In genomic region chr2:73313117-73313501, GRCm38 (mm10) we compare ENCODE assay signal across 8 mouse cellular contexts. TPM values are rescaled to one million over a fixed set of nuclear protein-coding genes. Genes with fewer than 3 reads are reported as not detected.
DNase-seq lines count a peak whose midpoint lies in the region; ATAC-seq and TF ChIP-seq lines count a peak whose summit lies in the region.

No protein-coding gene starts in this region.

- DNase-seq in ES-CJ7 (ENCODE audit: low read depth, low spot score): peak; percentile 31
- DNase-seq in brain, embryonic 14.5 days (ENCODE audit: low read depth): peak; percentile 53
- DNase-seq in fibroblast of lung, adult 2 months (ENCODE audit: low read depth): peak; percentile 18
- DNase-seq in heart, postnatal 14 days: peak; percentile 43 to 50
- peak; percentile 19 for DNase-seq in large intestine, adult 2 months (ENCODE audit: low read depth, low spot score)
- DNase-seq in ovary, postnatal 36 days (ENCODE audit: low spot score): peak; percentile 42
- peak; percentile 34 for DNase-seq in urinary bladder, postnatal 14 days (ENCODE audit: low spot score)

- H3K9me3 ChIP-seq in lung, embryonic 16.5 days (ENCODE audit: control insufficient read depth, low read length): no peaks in the 10 kb centered on the region

- H3K36me3 ChIP-seq in lung, embryonic 16.5 days (ENCODE audit: control insufficient read depth, insufficient read depth, low read length): peaks cover 7% of the 10 kb centered on the region

- H3K4me2 ChIP-seq in lung, embryonic 16.5 days (ENCODE audit: low read depth, low read length): peak overlapping the region; percentile 59

- ATAC-seq in lung, embryonic 16.5 days (ENCODE audit: low read depth): peak; percentile 41; the same call in 1 of the 2 replicates

- TF ChIP-seq CTCF in brain, embryonic 14.5 days (IDR thresholded peaks at IDR 0.05; ENCODE audit: borderline replicate concordance, extremely low read depth, insufficient read depth, insufficient read length): no peak

- H3K9ac ChIP-seq in lung, embryonic 16.5 days (ENCODE audit: low read length): peak overlapping the region; percentile 72

- no peaks in the 10 kb centered on the region for H3K27me3 ChIP-seq in lung, embryonic 16.5 days (ENCODE audit: control insufficient read depth, insufficient read depth, low read depth, low read length)

- TF ChIP-seq POLR2A in brain, embryonic 14.5 days (IDR thresholded peaks at IDR 0.05; ENCODE audit: borderline replicate concordance, extremely low read depth, insufficient read depth, insufficient read length, poor library complexity, severe bottlenecking): no peak

- peaks cover 9% of the 10 kb centered on the region for H3K4me1 ChIP-seq in lung, embryonic 16.5 days (replicated peaks; ENCODE audit: control insufficient read depth, insufficient read depth, low read length)

- WGBS in large intestine, adult 2 months: 10% methylated on average over 14 of the region's 14 CpGs
- 24% methylated on average over 14 of the region's 14 CpGs for WGBS in lung, embryonic 16.5 days

- H3K4me3 ChIP-seq in lung, embryonic 16.5 days (ENCODE audit: low read length): peak overlapping the region; percentile 63

- intact Hi-C loops in heart, postnatal 14 days (cut with DNase I): loop anchor here (5.0 kb wide), 2 partner anchors 74 to 104 kb away; partner anchors contain the start of gene Gpr155

- H3K27ac ChIP-seq in lung, embryonic 16.5 days (ENCODE audit: low read length): peak overlapping the region; percentile 81

RNA-seq across cellular contexts. Expression of gene Cir1, which starts 0.6 kb away (rescaled TPM):
- polyA plus RNA-seq in brain, embryonic 14.5 days (2012; rRNA removed): 20.5 and 21.3 TPM in 2 replicates
- total RNA-seq in heart, postnatal 14 days (2021): 10 to 100 TPM; 13.7 to 18.2 TPM
- polyA plus RNA-seq in large intestine, adult 2 months (2012; rRNA removed): 1.8 and 2.3 TPM in 2 replicates
- polyA plus RNA-seq in lung, embryonic 16.5 days (2015; fragmentation: Nextera tagmentation; extraction: Ambion mirVana): 24.6 and 25.0 TPM in 2 replicates

RNA-seq across cellular contexts. Expression of gene Scrn3, which starts 0.7 kb away (rescaled TPM):
- polyA plus RNA-seq in brain, embryonic 14.5 days (2012; rRNA removed): 6.4 and 6.8 TPM in 2 replicates
- 10 to 100 TPM; 19.2 to 19.3 TPM for total RNA-seq in heart, postnatal 14 days (2021)
- polyA plus RNA-seq in large intestine, adult 2 months (2012; rRNA removed): 3.3 and 3.8 TPM in 2 replicates
- polyA plus RNA-seq in lung, embryonic 16.5 days (2015; fragmentation: Nextera tagmentation; extraction: Ambion mirVana): 21.0 and 21.8 TPM in 2 replicates

RNA-seq across cellular contexts. Expression of gene Sp9, which starts 41.4 kb away (rescaled TPM):
- polyA plus RNA-seq in brain, embryonic 14.5 days (2012; rRNA removed): 14.6 and 16.9 TPM in 2 replicates
- not detected for total RNA-seq in heart, postnatal 14 days (2021)
- 0.29 TPM in 1 of 2 replicates, not detected in the other for polyA plus RNA-seq in large intestine, adult 2 months (2012; rRNA removed)
- polyA plus RNA-seq in lung, embryonic 16.5 days (2015; fragmentation: Nextera tagmentation; extraction: Ambion mirVana): not detected in 2 replicates

Comparison
In these comparisons a context has a peak if more than half of its experiments do, and no peak if none do; other contexts are left out.
1. Peak in every context shown above with its lines: DNase-seq, ATAC-seq, H3K4me3 ChIP-seq and H3K27ac ChIP-seq.
2. RNA of gene Sp9, which starts 41.4 kb away (polyA plus RNA-seq): 14.6 to 16.9 TPM in brain, embryonic 14.5 days; 0.29 TPM in large intestine, adult 2 months and not detected in lung, embryonic 16.5 days; every median in the first group is over 10 times any median in the second.